Mouse (Mus musculus): ENCODE results near the gene Ihh. TPM values are rescaled to one million over a fixed set of nuclear protein-coding genes. Genes with fewer than 3 reads are reported as not detected.

Gene Ihh
- 0.30 TPM for polyA plus RNA-seq (2015; fragmentation: Illumina TruSeq; extraction: RNeasy Lipid Tissue Mini Kit (QIAGEN cat#74804); ENCODE audit: low read depth, low replicate concordance)

DNA sequence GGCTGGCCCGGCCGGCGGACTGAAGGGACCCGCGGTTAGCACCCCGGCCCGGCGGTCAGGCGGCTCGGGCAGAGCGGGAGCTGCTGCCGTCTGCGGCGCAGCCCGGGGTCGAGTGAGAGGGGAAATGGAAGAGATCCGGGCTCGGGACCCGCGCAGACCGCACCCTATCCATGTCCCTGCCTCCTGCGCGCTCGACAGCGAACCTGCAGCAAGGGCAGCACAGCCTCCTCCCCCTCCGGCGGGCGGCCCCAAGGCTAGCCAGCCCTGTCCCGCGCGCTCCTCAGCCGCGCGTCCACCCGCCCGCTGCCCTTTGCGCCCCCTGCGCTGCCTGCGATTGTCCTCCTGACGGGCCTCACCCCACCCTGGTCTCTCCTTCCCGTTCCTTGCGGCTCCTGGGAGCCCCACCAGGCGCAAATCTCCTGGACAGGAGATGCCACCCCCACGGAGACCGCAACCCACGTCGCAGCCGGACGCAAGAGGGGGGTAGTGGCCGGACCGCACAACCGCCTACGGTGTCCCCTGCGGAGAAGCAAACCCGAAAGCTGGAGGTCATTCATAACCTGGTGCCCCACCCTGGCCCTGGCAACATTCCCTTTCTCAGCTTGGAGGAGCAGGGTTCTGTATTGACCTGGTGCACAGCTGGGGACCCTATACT lies at the start of gene Ihh:
TSS of gene Ihh (minus strand) at position 117 of the 655 bp plus-strand sequence.

GRCm38 (mm10) chr1:74935402-74935801 lies 16.1 kb downstream of the Ihh start, which contains the start of gene Cfap65:
Gene Cfap65 (minus strand): TSS chr1:74935599.

Other genes with a start within 250 kb of the Ihh start
- 11.0 TPM for gene Cyp27a1, start 238.1 kb downstream of the Ihh start, polyA plus RNA-seq (2015; fragmentation: Illumina TruSeq; extraction: RNeasy Lipid Tissue Mini Kit (QIAGEN cat#74804); ENCODE audit: low read depth, low replicate concordance)
- gene Prkag3, start 202.5 kb downstream of the Ihh start, polyA plus RNA-seq (2015; fragmentation: Illumina TruSeq; extraction: RNeasy Lipid Tissue Mini Kit (QIAGEN cat#74804); ENCODE audit: low read depth, low replicate concordance): not detected
- gene Wnt6, start 179.8 kb downstream of the Ihh start, polyA plus RNA-seq (2015; fragmentation: Illumina TruSeq; extraction: RNeasy Lipid Tissue Mini Kit (QIAGEN cat#74804); ENCODE audit: low read depth, low replicate concordance): 0.71 TPM
- 5.7 TPM for gene Wnt10a, start 160.2 kb downstream of the Ihh start, polyA plus RNA-seq (2015; fragmentation: Illumina TruSeq; extraction: RNeasy Lipid Tissue Mini Kit (QIAGEN cat#74804); ENCODE audit: low read depth, low replicate concordance)
- 181 TPM for gene Cdk5r2, start 96.7 kb downstream of the Ihh start, polyA plus RNA-seq (2015; fragmentation: Illumina TruSeq; extraction: RNeasy Lipid Tissue Mini Kit (QIAGEN cat#74804); ENCODE audit: low read depth, low replicate concordance)
- gene Fev, start 66.3 kb downstream of the Ihh start, polyA plus RNA-seq (2015; fragmentation: Illumina TruSeq; extraction: RNeasy Lipid Tissue Mini Kit (QIAGEN cat#74804); ENCODE audit: low read depth, low replicate concordance): 0.42 TPM
- 0.74 TPM for gene Cryba2, start 58.5 kb downstream of the Ihh start, polyA plus RNA-seq (2015; fragmentation: Illumina TruSeq; extraction: RNeasy Lipid Tissue Mini Kit (QIAGEN cat#74804); ENCODE audit: low read depth, low replicate concordance)
- 3.9 TPM for gene Cfap65, start 16.1 kb downstream of the Ihh start, polyA plus RNA-seq (2015; fragmentation: Illumina TruSeq; extraction: RNeasy Lipid Tissue Mini Kit (QIAGEN cat#74804); ENCODE audit: low read depth, low replicate concordance)
- 2.9 TPM for gene Nhej1, start 173.5 kb upstream of the Ihh start, polyA plus RNA-seq (2015; fragmentation: Illumina TruSeq; extraction: RNeasy Lipid Tissue Mini Kit (QIAGEN cat#74804); ENCODE audit: low read depth, low replicate concordance)
- 1.2 TPM for gene Slc23a3, start 182.2 kb upstream of the Ihh start, polyA plus RNA-seq (2015; fragmentation: Illumina TruSeq; extraction: RNeasy Lipid Tissue Mini Kit (QIAGEN cat#74804); ENCODE audit: low read depth, low replicate concordance)
- 32.5 TPM for gene Cnppd1, start 191.0 kb upstream of the Ihh start, polyA plus RNA-seq (2015; fragmentation: Illumina TruSeq; extraction: RNeasy Lipid Tissue Mini Kit (QIAGEN cat#74804); ENCODE audit: low read depth, low replicate concordance)
- 177 TPM for gene Retreg2, start 191.1 kb upstream of the Ihh start, polyA plus RNA-seq (2015; fragmentation: Illumina TruSeq; extraction: RNeasy Lipid Tissue Mini Kit (QIAGEN cat#74804); ENCODE audit: low read depth, low replicate concordance)
- 38.9 TPM for gene Zfand2b, start 217.0 kb upstream of the Ihh start, polyA plus RNA-seq (2015; fragmentation: Illumina TruSeq; extraction: RNeasy Lipid Tissue Mini Kit (QIAGEN cat#74804); ENCODE audit: low read depth, low replicate concordance)
- gene Abcb6, start 228.7 kb upstream of the Ihh start, polyA plus RNA-seq (2015; fragmentation: Illumina TruSeq; extraction: RNeasy Lipid Tissue Mini Kit (QIAGEN cat#74804); ENCODE audit: low read depth, low replicate concordance): 16.0 TPM
- gene Ankzf1, start 240.5 kb upstream of the Ihh start, polyA plus RNA-seq (2015; fragmentation: Illumina TruSeq; extraction: RNeasy Lipid Tissue Mini Kit (QIAGEN cat#74804); ENCODE audit: low read depth, low replicate concordance): 23.9 TPM
- 87.2 TPM for gene Atg9a, start 240.5 kb upstream of the Ihh start, polyA plus RNA-seq (2015; fragmentation: Illumina TruSeq; extraction: RNeasy Lipid Tissue Mini Kit (QIAGEN cat#74804); ENCODE audit: low read depth, low replicate concordance)